Mouse (Mus musculus): ENCODE measurements at regions not wholly inside any gene's neighbourhood (a gene's known extent, or its start where the extent isn't known, plus 50 kb on each side); places are given as distances from the start of the nearest gene placed in this dataset.

- H3K27me3 ChIP-seq (ENCODE audit: control insufficient read depth, insufficient read depth, low read length): no peaks in the 10 kb centered on the region
- WGBS: 47% methylated on average over 8 of the region's 8 CpGs
- H3K9me3 ChIP-seq (ENCODE audit: control insufficient read depth, low read length): no peaks in the 10 kb centered on the region
- no peak for DNase-seq (ENCODE audit: low spot score)
- TF ChIP-seq EP300 (optimal IDR thresholded peaks at IDR 0.05) (no peak), CTCF (IDR thresholded peaks at IDR 0.05; ENCODE audit: low read depth) (no peak)
- no peak overlapping the region for H3K4me3 ChIP-seq (ENCODE audit: low read depth, low read length)
- H3K4me2 ChIP-seq (replicated peaks; ENCODE audit: low read depth): no peak overlapping the region
- no peak overlapping the region for H3K9ac ChIP-seq (ENCODE audit: low read length)
- no peak overlapping the region for H3K27ac ChIP-seq (replicated peaks)
- no peaks in the 10 kb centered on the region for H3K36me3 ChIP-seq (ENCODE audit: control insufficient read depth, insufficient read depth, low read length)
- ATAC-seq (ENCODE audit: low FRiP score, low TSS enrichment): no peak
- H3K4me1 ChIP-seq (replicated peaks; ENCODE audit: control insufficient read depth, insufficient read depth): no peaks in the 10 kb centered on the region
Observed at GRCm38 (mm10) chr10:98800949-98801348, 113.3 kb upstream of the Atp2b1 start.

- Histone ChIP-seq H3K27ac (replicated peaks) (no peak overlapping the region), H3K27me3 (ENCODE audit: control insufficient read depth, insufficient read depth, low read length) (no peaks in the 10 kb centered on the region), H3K4me1 (replicated peaks; ENCODE audit: control insufficient read depth, insufficient read depth) (no peaks in the 10 kb centered on the region), H3K9me3 (ENCODE audit: control insufficient read depth, low read length) (no peaks in the 10 kb centered on the region), H3K9ac (ENCODE audit: low read length) (no peak overlapping the region), H3K4me3 (ENCODE audit: low read depth, low read length) (no peak overlapping the region), H3K36me3 (ENCODE audit: control insufficient read depth, insufficient read depth, low read length) (no peaks in the 10 kb centered on the region), H3K4me2 (replicated peaks; ENCODE audit: low read depth) (no peak overlapping the region)
- DNase-seq (ENCODE audit: low spot score) (no peak), ATAC-seq (ENCODE audit: low FRiP score, low TSS enrichment) (no peak)
- TF ChIP-seq CTCF (IDR thresholded peaks at IDR 0.05; ENCODE audit: low read depth): no peak
- TF ChIP-seq EP300 (optimal IDR thresholded peaks at IDR 0.05): no peak
- 96% methylated on average over 1 of the region's 1 CpGs for WGBS
Observed at GRCm38 (mm10) chr10:98805013-98805412, 109.2 kb upstream of the Atp2b1 start.

GRCm38 (mm10) chr10:98806798-98807535 is 107.2 kb upstream of the Atp2b1 start:
- Histone ChIP-seq H3K27ac (replicated peaks) (no peak overlapping the region), H3K4me3 (ENCODE audit: low read depth, low read length) (no peak overlapping the region), H3K36me3 (ENCODE audit: control insufficient read depth, insufficient read depth, low read length) (no peaks in the 10 kb centered on the region), H3K4me2 (replicated peaks; ENCODE audit: low read depth) (no peak overlapping the region), H3K9me3 (ENCODE audit: control insufficient read depth, low read length) (no peaks in the 10 kb centered on the region), H3K4me1 (replicated peaks; ENCODE audit: control insufficient read depth, insufficient read depth) (no peaks in the 10 kb centered on the region), H3K9ac (ENCODE audit: low read length) (no peak overlapping the region), H3K27me3 (ENCODE audit: control insufficient read depth, insufficient read depth, low read length) (no peaks in the 10 kb centered on the region)
- TF ChIP-seq EP300 (optimal IDR thresholded peaks at IDR 0.05) (no peak), CTCF (IDR thresholded peaks at IDR 0.05; ENCODE audit: low read depth) (no peak)
- WGBS: 86% methylated on average over 19 of the region's 19 CpGs
- DNase-seq (ENCODE audit: low spot score): no peak
- no peak for ATAC-seq (ENCODE audit: low FRiP score, low TSS enrichment)

GRCm38 (mm10) chr10:98808644-98809043 is 105.6 kb upstream of the Atp2b1 start:
- no peaks in the 10 kb centered on the region for H3K36me3 ChIP-seq (ENCODE audit: control insufficient read depth, insufficient read depth, low read length)
- no peaks in the 10 kb centered on the region for H3K9me3 ChIP-seq (ENCODE audit: control insufficient read depth, low read length)
- no peaks in the 10 kb centered on the region for H3K27me3 ChIP-seq (ENCODE audit: control insufficient read depth, insufficient read depth, low read length)
- no peak overlapping the region for H3K4me2 ChIP-seq (replicated peaks; ENCODE audit: low read depth)
- no peak for TF ChIP-seq EP300 (optimal IDR thresholded peaks at IDR 0.05)
- TF ChIP-seq CTCF (IDR thresholded peaks at IDR 0.05; ENCODE audit: low read depth): no peak
- no peak for DNase-seq (ENCODE audit: low spot score)
- H3K27ac ChIP-seq (replicated peaks): no peak overlapping the region
- ATAC-seq (ENCODE audit: low FRiP score, low TSS enrichment): no peak
- H3K4me3 ChIP-seq (ENCODE audit: low read depth, low read length): no peak overlapping the region
- H3K4me1 ChIP-seq (replicated peaks; ENCODE audit: control insufficient read depth, insufficient read depth): no peaks in the 10 kb centered on the region
- WGBS: 73% methylated on average over 4 of the region's 4 CpGs
- no peak overlapping the region for H3K9ac ChIP-seq (ENCODE audit: low read length)

- Histone ChIP-seq H3K27me3 (ENCODE audit: control insufficient read depth, insufficient read depth, low read length) (no peaks in the 10 kb centered on the region), H3K9me3 (ENCODE audit: control insufficient read depth, low read length) (no peaks in the 10 kb centered on the region), H3K36me3 (ENCODE audit: control insufficient read depth, insufficient read depth, low read length) (no peaks in the 10 kb centered on the region), H3K27ac (replicated peaks) (no peak overlapping the region), H3K9ac (ENCODE audit: low read length) (no peak overlapping the region), H3K4me3 (ENCODE audit: low read depth, low read length) (no peak overlapping the region), H3K4me1 (replicated peaks; ENCODE audit: control insufficient read depth, insufficient read depth) (no peaks in the 10 kb centered on the region), H3K4me2 (replicated peaks; ENCODE audit: low read depth) (no peak overlapping the region)
- WGBS: 60% methylated on average over 5 of the region's 5 CpGs
- peak; percentile 83 for ATAC-seq (ENCODE audit: low FRiP score, low TSS enrichment)
- DNase-seq (ENCODE audit: low spot score): no peak
- TF ChIP-seq CTCF (IDR thresholded peaks at IDR 0.05; ENCODE audit: low read depth) (no peak), EP300 (optimal IDR thresholded peaks at IDR 0.05) (no peak)
Observed at GRCm38 (mm10) chr10:98829051-98829450, 85.2 kb upstream of the Atp2b1 start.

- H3K9ac ChIP-seq (ENCODE audit: low read length): no peak overlapping the region
- 57% methylated on average over 7 of the region's 7 CpGs for WGBS
- no peaks in the 10 kb centered on the region for H3K4me1 ChIP-seq (replicated peaks; ENCODE audit: control insufficient read depth, insufficient read depth)
- H3K4me2 ChIP-seq (replicated peaks; ENCODE audit: low read depth): no peak overlapping the region
- no peak for ATAC-seq (ENCODE audit: low FRiP score, low TSS enrichment)
- no peak for DNase-seq (ENCODE audit: low spot score)
- no peak overlapping the region for H3K4me3 ChIP-seq (ENCODE audit: low read depth, low read length)
- TF ChIP-seq EP300 (optimal IDR thresholded peaks at IDR 0.05) (no peak), CTCF (IDR thresholded peaks at IDR 0.05; ENCODE audit: low read depth) (no peak)
- no peaks in the 10 kb centered on the region for H3K36me3 ChIP-seq (ENCODE audit: control insufficient read depth, insufficient read depth, low read length)
- no peaks in the 10 kb centered on the region for H3K9me3 ChIP-seq (ENCODE audit: control insufficient read depth, low read length)
- H3K27me3 ChIP-seq (ENCODE audit: control insufficient read depth, insufficient read depth, low read length): no peaks in the 10 kb centered on the region
- no peak overlapping the region for H3K27ac ChIP-seq (replicated peaks)
Observed at GRCm38 (mm10) chr10:98831488-98831887, 82.7 kb upstream of the Atp2b1 start.
